Mouse (Mus musculus): ENCODE results near the gene Atl1. TPM values are rescaled to one million over a fixed set of nuclear protein-coding genes. Genes with fewer than 3 reads are reported as not detected.

Gene Atl1
- polyA plus RNA-seq, 1 experiment, result 117 TPM

DNA sequence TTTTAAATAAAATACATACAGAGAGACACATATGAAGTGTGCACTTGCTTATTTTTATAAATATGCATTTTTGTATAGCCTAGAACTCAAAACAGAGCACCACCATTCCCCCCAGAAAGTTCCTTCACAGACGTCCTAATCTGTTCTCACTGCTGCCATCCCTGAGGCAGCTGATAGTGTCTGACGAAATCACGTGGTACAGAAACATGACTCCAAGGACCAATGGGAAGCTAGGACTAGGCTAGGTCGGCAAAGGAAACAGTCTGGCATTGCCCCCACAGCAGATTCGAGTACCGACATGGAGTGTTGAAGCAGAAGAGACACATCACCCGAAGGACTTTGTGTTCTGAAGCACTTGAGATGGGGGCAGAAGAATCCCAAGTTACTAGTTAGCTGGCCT, 34.3 kb downstream of the Atl1 start:
- no peak for DNase-seq (ENCODE audit: extremely low spot score in 1 of 2, low spot score in 1 of 2)

DNA sequence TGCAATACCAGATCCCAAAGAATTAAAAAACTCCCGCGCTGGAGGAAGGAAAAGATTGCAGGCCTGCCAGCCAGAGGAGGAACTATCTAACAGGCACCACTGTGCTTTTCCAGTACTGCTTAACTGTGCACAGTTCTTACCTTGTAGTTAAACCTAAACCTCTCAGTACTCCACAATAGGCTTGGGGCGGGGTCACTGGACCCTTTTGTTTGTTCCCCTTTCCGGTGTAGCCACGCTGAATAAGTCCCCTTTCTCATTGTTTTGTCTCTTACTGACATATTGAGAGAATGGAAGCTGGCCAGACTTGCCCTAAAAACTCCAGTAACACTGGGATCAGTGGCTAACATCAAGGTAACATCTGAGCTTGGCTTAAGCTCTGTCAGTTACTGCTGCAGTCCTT, 45.3 kb downstream of the Atl1 start:
- DNase-seq (ENCODE audit: extremely low spot score in 1 of 2, low spot score in 1 of 2), result no peak

DNA sequence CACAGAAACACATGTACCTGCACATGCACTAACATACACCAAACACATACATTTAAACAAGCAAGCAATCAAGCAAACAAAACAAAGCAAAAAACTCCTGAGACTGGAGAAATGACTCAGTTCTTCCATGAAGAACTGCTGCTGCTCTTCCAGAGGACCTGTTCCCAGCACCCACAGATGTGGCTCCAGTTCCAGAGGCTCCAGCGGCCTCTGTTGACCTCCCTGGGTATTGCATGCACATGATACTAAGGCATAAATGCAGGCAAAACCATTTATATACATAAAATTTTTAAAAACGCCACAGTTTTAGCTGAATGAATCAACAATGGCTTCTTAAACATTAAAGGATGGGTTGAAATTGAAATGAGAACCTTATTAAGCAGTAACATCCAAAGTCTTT, 46.9 kb downstream of the Atl1 start:
- DNase-seq (ENCODE audit: extremely low spot score in 1 of 2, low spot score in 1 of 2), result no peak

DNA sequence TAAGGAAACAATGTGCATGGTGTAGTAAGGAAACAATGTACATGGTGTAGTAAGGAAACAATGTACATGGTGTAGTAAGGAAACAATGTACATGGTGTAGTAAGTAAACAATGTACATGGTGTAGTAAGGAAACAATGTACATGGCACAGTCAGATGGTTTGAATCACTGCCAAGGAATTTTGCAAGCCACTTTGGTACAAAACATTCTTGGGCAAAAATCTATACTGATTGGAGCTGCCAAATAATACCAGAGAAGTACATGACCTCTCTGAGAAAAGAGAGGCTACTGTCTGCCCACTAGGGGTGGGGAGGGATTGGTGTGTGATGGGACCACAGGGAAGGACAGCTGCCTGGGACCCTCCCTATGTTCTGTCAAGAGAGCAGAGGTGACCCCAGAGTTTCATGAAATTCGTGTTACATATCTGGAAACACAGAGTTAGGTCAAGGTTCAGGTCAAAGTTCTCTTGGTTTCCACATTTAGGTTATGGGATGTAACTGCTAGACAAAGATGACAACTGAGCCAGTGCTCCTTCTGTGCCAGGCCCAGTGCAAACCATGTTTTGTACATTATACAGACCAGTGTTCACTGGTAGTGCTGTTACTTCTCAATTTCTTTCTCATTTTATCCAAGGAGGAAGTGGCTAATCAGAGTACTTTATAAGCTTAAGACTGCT, 49.4 kb downstream of the Atl1 start:
- DNase-seq (ENCODE audit: extremely low spot score in 1 of 2, low spot score in 1 of 2), result no peak

DNA sequence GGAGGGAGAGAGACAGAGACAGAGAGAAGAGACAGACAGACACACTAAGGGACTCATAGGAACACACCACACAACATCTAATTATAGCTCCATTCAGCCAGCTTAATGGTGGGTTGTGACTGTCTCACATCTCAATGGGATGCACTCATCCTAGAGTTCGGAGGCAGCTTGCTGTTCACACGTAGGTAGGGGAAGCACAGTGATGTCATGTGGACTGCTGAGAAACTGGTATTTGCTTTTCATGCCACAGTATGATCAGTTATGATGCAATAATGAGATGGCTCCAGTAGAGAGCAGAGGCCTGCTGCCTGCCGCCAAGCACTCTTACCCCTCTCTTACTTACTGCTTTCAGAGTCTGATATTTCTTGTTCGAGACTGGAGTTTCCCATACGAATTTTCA, 53.4 kb downstream of the Atl1 start:
- DNase-seq (ENCODE audit: extremely low spot score in 1 of 2, low spot score in 1 of 2), result no peak

DNA sequence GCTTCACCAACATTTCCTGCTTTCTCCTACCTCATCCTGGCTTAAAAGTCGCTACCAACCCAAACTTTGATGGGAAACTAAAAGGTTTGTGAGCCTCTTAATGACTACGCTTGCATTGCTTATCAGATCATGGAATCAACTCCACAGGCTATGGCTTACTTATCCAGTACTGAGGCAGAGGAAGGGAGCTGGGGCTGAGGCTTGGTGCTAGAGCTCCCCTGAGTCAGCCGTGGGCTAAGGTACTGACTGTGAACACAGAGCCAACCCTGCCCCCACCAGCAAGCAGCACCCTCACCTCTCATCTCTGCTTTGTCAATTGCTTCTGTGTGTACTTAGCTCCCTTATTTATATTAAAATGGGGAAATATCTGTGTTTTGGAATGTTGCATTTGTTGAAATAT, 55.1 kb downstream of the Atl1 start:
- no peak for DNase-seq (ENCODE audit: extremely low spot score in 1 of 2, low spot score in 1 of 2)

DNA sequence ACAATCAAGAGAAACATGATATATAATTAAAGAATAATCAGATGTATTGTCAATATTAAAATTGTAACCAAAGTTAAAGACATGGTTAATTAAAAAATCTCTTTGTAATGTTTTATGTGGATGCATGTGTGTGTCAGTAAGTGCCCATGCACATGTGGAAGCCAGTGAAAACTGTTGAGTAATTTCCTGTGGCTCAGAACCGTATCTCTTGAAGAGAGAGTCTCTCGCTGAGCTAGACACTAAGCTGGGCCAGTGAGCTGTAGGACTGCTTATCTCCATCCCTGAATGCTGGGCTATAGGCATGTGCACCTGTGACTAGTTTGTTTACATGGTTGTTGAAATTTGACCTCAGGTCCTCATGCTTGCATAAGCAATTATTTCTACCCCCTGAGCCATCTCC, 65.0 kb downstream of the Atl1 start:
- no peak for DNase-seq (ENCODE audit: extremely low spot score in 1 of 2, low spot score in 1 of 2)

DNA sequence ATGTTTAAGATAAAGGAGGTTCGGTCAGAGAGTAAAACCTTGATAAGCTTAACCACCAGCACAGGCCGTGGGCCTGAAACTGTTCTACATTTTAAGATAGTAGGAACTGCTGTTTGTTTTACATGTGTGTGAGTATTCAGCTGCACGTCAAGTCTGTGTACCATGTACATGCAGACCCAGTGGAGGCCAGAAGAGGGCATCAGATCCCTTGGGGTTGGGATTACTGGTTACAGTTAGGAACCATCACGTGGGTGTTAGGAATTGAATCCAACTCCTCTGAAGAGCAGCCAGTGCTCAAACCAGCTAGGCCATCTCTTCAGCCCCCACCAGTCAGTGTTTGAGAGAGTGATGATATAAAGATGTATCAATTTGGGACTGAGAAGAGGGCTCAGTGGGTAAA, 70.1 kb downstream of the Atl1 start:
- DNase-seq (ENCODE audit: extremely low spot score in 1 of 2, low spot score in 1 of 2), result peak; percentile 42 to 74

DNA sequence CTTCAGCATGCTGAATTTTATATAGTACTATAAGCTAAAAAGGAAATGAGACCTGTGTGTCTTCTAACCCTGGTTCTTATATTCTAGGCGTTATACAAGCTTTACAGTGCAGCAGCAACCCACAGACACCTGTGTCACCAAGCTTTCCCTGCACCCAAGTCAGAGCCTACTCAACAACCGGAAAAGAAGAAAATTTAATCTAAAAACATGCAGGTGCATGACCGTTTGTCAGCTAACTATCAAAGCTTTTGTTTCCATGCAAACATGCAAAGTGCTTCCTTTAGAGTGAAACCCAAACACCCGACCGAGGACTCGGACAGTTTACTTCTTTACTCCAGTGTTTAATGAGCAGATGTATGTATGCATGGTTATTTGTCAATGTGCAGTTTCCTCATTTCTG, 70.7 kb downstream of the Atl1 start:
- DNase-seq (ENCODE audit: extremely low spot score in 1 of 2, low spot score in 1 of 2), result no peak

DNA sequence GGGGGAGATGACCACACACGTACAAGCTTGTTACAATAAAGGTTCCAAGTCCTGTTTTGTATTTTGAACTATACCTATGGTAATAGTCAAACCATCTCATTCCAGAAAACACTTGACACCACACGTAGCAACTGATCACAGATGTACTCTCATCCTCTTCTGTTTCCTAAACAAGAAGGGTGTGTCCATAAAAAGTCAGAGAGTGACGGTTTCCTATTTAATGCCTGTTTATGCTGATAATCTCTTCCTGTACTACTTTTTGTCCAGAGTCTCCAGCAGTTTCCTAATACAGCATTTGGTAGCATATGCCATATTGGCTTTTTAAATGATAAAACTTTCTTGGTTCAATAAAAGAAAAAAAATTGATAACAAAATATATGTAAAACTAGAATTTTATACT, 73.2 kb downstream of the Atl1 start:
- DNase-seq (ENCODE audit: extremely low spot score in 1 of 2, low spot score in 1 of 2), result no peak

DNA sequence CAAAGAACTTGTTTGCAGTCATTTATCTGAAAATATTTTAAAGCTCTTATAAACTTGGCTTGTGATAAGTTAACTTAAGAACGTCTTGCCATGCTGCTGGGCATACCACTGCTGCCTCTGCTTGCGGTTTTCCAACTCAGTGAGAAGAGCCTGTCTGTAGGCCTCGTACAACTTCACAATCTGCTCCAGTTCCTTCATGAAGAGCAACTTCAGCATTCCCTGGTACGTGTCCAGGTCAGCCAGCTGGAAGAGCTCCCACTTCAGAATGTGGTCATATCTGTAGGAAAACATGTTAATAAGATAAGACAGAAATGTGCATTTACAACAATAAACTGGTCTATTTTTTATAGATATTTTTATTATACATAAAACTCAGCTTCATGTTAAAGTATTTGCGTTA, 73.7 kb downstream of the Atl1 start:
- no peak for DNase-seq (ENCODE audit: extremely low spot score in 1 of 2, low spot score in 1 of 2)

DNA sequence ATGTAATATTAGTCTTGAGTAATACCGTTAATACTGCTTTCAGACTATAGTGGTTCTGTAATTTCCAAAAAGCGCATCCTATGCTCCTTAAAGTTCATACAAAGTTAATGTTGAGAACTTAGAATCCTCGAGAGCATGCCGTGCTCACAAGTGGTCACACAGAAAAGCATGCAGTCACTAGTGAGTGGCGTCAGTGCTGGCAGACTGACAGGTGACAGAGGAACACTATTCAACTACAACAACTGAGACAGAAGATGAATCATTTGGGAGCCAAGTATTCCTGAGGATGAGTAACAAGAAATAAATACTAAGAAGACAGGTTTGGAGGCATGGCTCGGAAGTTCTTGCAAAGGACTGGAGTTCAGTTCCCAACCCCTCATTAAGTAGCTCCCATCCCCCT, 74.7 kb downstream of the Atl1 start:
- no peak for DNase-seq (ENCODE audit: extremely low spot score in 1 of 2, low spot score in 1 of 2)

DNA sequence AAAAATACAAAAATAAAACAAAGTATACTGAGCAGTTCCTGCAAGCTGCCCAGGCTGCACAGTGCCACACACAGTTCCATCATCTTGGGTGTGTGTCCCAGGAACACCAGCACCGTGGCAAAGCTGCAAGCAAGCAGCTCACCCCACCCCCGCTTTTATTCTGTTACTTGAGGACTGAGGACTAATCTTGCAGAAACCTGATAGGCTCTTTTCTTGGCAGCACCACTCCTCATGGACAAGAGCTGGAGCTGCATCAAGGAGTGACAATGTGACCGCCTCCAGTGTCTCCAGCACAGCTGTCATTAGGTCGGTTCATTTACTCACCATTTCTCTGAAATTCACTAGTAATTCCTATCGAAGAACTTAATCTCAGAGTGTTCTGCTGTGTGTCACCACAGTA, 75.7 kb downstream of the Atl1 start:
- no peak for DNase-seq (ENCODE audit: extremely low spot score in 1 of 2, low spot score in 1 of 2)

DNA sequence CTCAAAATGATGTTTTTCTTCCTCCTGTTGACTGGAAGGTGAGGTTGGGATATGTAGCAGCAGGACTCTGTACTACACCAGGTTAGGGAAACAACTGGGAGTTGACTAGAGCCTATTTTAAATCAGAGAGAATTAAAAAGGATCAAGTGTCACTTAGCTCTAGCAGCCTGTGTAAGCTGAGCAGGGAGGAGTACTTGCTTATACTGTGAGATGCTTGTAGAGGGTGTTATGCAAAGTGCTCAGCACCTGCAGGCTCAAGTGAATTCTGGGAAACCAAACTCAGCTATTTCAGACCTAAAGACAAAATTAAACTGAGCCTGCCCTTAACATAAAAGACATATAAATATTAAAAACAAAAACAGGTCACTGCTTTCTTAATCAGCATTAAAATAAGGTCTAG, 81.3 kb downstream of the Atl1 start:
- DNase-seq (ENCODE audit: extremely low spot score in 1 of 2, low spot score in 1 of 2), result no peak

DNA sequence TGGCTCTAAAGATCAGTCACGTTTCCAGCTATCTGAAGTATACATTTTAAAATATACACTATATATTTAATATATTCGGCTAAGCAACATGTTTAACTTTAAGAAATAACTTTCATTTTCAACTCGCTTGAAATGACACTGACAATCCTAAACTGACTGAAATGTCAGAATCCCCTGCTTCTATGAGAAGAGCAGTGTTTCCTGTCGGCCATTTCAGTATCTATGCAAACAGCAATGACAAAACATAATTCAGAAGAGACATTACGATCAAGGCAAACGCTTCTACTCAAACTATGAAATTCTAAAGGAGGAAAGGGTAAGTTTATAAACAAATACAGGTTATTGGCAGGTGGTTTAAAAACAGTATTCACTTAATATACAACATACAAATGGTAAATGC, 84.3 kb downstream of the Atl1 start:
- no peak for DNase-seq (ENCODE audit: extremely low spot score in 1 of 2, low spot score in 1 of 2)

DNA sequence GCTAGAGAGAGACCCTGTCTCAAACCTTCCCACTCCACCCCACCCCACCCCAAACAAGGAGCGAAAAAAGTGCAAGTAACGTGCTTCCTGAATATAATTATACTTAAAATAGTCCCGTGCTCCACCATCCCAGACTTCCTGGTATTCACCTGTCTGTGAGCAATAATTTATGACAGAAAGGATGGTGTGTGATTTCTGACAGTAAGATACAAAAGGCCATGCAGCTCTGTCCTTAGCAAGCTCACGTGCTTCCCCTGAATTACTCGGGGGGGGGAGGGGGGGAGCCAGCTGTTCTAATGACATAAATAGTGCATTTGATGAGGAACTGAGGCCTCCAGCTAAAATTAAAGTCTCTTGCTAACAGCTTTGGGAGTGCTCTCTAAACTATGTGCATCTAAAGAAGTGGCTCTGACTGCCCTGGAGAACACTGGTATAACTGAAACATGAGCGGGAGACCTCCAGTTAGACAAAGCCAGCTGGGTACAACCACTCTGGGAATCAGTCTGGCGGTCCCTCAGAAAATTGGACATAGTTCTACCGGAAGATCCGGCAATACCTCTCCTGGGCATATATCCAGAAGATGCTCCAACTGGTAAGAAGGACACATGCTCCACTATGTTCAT, 85.1 kb downstream of the Atl1 start:
- no peak for DNase-seq (ENCODE audit: extremely low spot score in 1 of 2, low spot score in 1 of 2)

DNA sequence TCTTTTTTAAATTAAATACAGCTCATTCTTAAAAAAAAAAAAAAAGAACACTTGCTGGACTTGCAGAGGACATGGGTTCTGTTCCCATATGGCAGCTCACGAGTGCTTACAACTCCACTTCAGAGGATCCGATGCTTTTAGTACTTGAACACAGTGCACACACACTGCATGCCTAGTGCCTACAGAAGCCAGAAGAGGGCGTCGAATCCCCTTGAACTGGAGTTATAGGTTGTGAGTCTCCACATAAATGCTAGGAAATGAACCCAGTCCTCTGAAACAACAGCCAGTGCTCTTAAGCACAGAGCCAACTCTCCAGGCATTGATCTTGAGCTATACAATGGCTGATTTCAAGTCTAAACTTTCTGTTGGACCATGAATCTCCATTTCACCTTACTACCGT, 90.5 kb downstream of the Atl1 start:
- no peak for DNase-seq (ENCODE audit: extremely low spot score in 1 of 2, low spot score in 1 of 2)

DNA sequence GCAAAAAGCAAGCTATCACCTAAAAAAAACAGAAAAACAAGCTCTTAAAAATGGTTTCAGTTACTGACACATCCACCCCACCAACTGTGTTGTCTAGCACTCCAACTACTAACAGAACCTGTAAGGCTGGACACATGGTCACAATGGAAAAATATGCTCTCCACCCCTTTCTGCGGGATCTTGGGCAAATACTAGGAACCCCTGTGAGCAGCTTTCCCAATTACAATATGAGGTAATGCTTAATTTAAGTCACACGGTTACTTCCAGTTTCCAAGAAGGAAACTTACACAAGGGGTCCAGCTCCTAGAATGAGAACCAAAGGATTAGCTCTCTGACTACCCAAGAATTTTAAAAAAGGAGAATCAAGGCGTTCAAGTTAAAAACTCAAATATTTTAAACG, 93.1 kb downstream of the Atl1 start:
- no peak for DNase-seq (ENCODE audit: extremely low spot score in 1 of 2, low spot score in 1 of 2)

DNA sequence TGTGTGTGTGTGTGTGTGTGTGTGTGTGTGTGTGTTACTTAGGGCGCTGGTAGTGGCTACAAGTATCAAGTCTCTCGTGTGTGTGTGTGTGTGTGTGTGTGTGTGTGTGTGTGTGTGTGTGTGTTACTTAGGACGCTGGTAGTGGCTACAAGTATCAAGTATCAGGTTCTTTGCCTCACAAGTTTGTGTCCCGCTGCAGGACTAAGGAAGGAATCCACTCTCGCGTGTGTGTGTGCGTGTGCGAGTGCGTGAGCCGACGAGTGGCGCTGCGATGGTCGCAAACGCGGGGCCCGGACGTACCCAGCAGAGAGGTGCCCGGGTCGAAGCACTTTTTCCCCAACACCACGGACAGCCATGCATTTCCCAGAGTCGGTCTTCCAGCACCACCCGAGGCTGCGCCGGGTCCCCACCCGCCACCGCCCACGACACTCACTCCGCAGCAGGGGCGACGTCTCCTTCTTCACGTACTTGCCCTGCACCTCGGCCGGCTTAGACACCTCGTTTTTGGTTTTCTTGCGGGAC, 93.9 kb downstream of the Atl1 start:
- peak in 1 of 2 experiments; percentile 37 for DNase-seq (ENCODE audit: extremely low spot score in 1 of 2, low spot score in 1 of 2)

DNA sequence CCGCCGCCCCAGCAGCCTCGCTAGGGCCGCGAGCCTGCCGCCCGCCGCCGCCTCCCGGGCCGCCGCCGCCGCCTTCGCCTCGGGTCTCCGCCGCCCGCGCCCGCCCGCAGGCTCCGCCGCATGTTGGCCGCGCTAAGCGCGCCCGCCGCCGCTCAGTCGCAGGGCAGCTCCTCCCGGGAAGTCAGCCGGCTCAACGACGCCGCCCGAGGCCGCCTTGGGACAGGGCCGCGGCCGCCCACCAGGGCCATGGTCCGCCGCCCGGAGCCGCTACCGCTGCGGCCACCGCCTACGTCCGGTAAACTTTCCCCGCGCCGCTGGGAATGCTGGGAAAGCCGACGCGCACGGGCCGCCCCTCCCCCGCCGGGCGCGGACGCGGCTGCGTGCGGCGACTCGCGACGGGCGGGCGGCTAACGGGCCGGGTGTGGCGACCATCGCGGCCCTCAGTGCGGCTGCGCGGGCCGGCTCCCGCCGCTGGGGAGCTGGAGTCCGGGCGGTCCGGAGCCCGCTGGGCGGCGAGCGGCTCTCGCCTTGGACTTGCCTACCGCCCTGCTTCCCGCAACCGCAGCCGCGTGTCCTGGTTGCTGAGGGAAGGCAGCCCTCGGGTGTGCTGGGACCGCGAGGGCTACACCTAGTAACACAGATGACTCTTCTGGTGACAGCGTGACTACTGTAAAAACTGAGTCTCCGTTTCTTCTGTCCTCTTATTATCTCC, 94.5 kb downstream of the Atl1 start, which contains the start of gene Sav1:
Gene Sav1 (minus strand): TSS at position 217 of the 712 bp plus-strand sequence.
- peak; percentile 34 to 87 for DNase-seq (ENCODE audit: extremely low spot score in 1 of 2, low spot score in 1 of 2)

DNA sequence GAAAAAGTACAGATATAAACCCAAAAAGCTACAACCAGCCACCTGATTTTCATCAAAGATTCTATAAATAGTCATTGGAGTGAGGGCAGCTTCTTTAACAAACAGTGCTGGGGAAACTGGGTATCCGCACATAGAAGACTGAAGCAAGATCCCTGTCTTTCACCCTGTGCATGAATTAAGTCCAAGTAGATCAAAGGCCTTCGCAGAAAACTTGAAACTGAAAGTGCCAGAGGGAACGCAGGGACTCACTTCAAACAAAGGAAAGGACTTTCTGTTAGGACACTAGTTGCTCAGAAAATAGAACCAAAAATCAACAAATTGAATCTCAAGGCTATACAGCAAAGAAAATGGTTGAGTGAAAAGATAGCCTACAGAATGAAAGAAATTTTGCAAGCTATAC, 103.0 kb downstream of the Atl1 start:
- no peak for DNase-seq (ENCODE audit: extremely low spot score in 1 of 2, low spot score in 1 of 2)
